Mouse (Mus musculus): ENCODE measurements around the gene Ncam2. TPM values are rescaled to one million over a fixed set of nuclear protein-coding genes. Genes with fewer than 3 reads are reported as not detected.

Gene Ncam2
- polyA plus RNA-seq, 1 experiment from 2014 or later = 26.9 TPM

- no peaks in the 10 kb centered on the region for H3K27me3 ChIP-seq (ENCODE audit: control insufficient read depth, insufficient read depth, low read depth, low read length)
- WGBS = 93% methylated on average over 8 of the region's 8 CpGs
- no peaks in the 10 kb centered on the region for H3K9me3 ChIP-seq (replicated peaks; ENCODE audit: control insufficient read depth, low read length, poor library complexity, severe bottlenecking)
- H3K4me1 ChIP-seq (ENCODE audit: control insufficient read depth, insufficient read depth, low read length) = no peaks in the 10 kb centered on the region
- no peak overlapping the region for H3K4me3 ChIP-seq (ENCODE audit: low read depth, low read length)
- ATAC-seq = no peak
- H3K27ac ChIP-seq (ENCODE audit: low read length) = no peak overlapping the region
- no peaks in the 10 kb centered on the region for H3K36me3 ChIP-seq (ENCODE audit: control insufficient read depth, insufficient read depth, low read length)
- no peak overlapping the region for H3K4me2 ChIP-seq (ENCODE audit: low read length)
- no peak overlapping the region for H3K9ac ChIP-seq (ENCODE audit: low read depth, low read length)
Observed at GRCm38 (mm10) chr16:81374234-81374633, 173.7 kb downstream of the Ncam2 start.

DNA sequence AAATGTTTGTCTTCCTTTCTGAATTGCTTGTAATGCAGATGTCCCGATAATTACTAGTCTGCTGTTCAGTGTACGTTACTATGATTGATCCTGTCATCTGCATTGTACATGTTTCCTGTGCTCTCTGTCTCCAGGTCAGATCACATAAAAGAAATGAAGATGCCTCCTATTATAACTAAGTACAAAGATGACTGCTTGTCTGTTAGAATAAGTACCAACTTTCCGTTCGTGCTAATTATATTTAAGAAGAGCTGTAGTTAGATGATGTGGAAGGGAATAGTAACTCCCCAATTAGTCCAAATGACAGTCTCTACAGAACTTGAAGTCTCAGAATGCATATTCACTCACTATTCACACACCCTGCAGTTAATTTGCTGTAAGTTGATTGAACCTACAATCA lies 179.9 kb downstream of the Ncam2 start:
- Histone ChIP-seq H3K36me3 (ENCODE audit: control insufficient read depth, insufficient read depth, low read length) (no peaks in the 10 kb centered on the region), H3K9ac (ENCODE audit: low read depth, low read length) (no peak overlapping the region), H3K4me2 (ENCODE audit: low read length) (no peak overlapping the region), H3K4me3 (ENCODE audit: low read depth, low read length) (no peak overlapping the region), H3K4me1 (ENCODE audit: control insufficient read depth, insufficient read depth, low read length) (no peaks in the 10 kb centered on the region), H3K9me3 (replicated peaks; ENCODE audit: control insufficient read depth, low read length, poor library complexity, severe bottlenecking) (no peaks in the 10 kb centered on the region), H3K27ac (ENCODE audit: low read length) (no peak overlapping the region), H3K27me3 (ENCODE audit: control insufficient read depth, insufficient read depth, low read depth, low read length) (no peaks in the 10 kb centered on the region)
- 71% methylated on average over 4 of the region's 4 CpGs for WGBS
- no peak for ATAC-seq

- Histone ChIP-seq H3K27me3 (ENCODE audit: control insufficient read depth, insufficient read depth, low read depth, low read length) (no peaks in the 10 kb centered on the region), H3K4me2 (ENCODE audit: low read length) (no peak overlapping the region), H3K4me1 (ENCODE audit: control insufficient read depth, insufficient read depth, low read length) (no peaks in the 10 kb centered on the region), H3K27ac (ENCODE audit: low read length) (no peak overlapping the region), H3K9me3 (replicated peaks; ENCODE audit: control insufficient read depth, low read length, poor library complexity, severe bottlenecking) (no peaks in the 10 kb centered on the region), H3K4me3 (ENCODE audit: low read depth, low read length) (no peak overlapping the region), H3K36me3 (ENCODE audit: control insufficient read depth, insufficient read depth, low read length) (no peaks in the 10 kb centered on the region), H3K9ac (ENCODE audit: low read depth, low read length) (no peak overlapping the region)
- 81% methylated on average over 2 of the region's 2 CpGs for WGBS
- no peak for ATAC-seq
Observed at GRCm38 (mm10) chr16:81388646-81389045, 188.1 kb downstream of the Ncam2 start.

GRCm38 (mm10) chr16:81434559-81434958 lies 234.1 kb downstream of the Ncam2 start:
- H3K9ac ChIP-seq (ENCODE audit: low read depth, low read length) = no peak overlapping the region
- no peak overlapping the region for H3K4me3 ChIP-seq (ENCODE audit: low read depth, low read length)
- H3K4me1 ChIP-seq (ENCODE audit: control insufficient read depth, insufficient read depth, low read length) = no peaks in the 10 kb centered on the region
- H3K4me2 ChIP-seq (ENCODE audit: low read length) = no peak overlapping the region
- no peak for ATAC-seq
- no peaks in the 10 kb centered on the region for H3K9me3 ChIP-seq (replicated peaks; ENCODE audit: control insufficient read depth, low read length, poor library complexity, severe bottlenecking)
- H3K27ac ChIP-seq (ENCODE audit: low read length) = no peak overlapping the region
- H3K27me3 ChIP-seq (ENCODE audit: control insufficient read depth, insufficient read depth, low read depth, low read length) = no peaks in the 10 kb centered on the region
- WGBS = 90% methylated on average over 7 of the region's 7 CpGs
- H3K36me3 ChIP-seq (ENCODE audit: control insufficient read depth, insufficient read depth, low read length) = peaks cover 10% of the 10 kb centered on the region

- no peak overlapping the region for H3K4me2 ChIP-seq (ENCODE audit: low read length)
- peaks cover 10% of the 10 kb centered on the region for H3K36me3 ChIP-seq (ENCODE audit: control insufficient read depth, insufficient read depth, low read length)
- no peak overlapping the region for H3K27ac ChIP-seq (ENCODE audit: low read length)
- WGBS = 90% methylated on average over 5 of the region's 5 CpGs
- H3K4me1 ChIP-seq (ENCODE audit: control insufficient read depth, insufficient read depth, low read length) = no peaks in the 10 kb centered on the region
- no peaks in the 10 kb centered on the region for H3K27me3 ChIP-seq (ENCODE audit: control insufficient read depth, insufficient read depth, low read depth, low read length)
- H3K4me3 ChIP-seq (ENCODE audit: low read depth, low read length) = no peak overlapping the region
- no peaks in the 10 kb centered on the region for H3K9me3 ChIP-seq (replicated peaks; ENCODE audit: control insufficient read depth, low read length, poor library complexity, severe bottlenecking)
- no peak overlapping the region for H3K9ac ChIP-seq (ENCODE audit: low read depth, low read length)
- ATAC-seq = no peak
Observed at GRCm38 (mm10) chr16:81437091-81437867, 236.8 kb downstream of the Ncam2 start.

DNA sequence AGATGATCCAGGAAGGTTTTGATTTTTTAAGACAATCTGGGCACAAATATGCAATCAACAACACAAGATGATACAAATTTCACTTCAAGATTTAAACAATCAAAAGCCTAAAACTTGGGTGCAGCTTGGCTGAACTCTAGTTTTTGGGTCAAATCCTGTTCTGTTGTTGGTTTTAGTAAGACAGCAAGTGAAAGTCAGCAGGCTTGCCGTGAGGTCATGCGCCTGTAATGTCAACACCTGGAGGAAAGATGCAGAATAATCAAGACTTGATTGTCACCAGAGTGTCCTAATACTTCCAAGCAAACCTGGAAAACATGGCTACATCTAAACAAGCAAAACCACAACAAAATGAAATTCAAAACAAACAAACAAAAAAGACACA lies 237.4 kb downstream of the Ncam2 start:
- no peak overlapping the region for H3K4me2 ChIP-seq (ENCODE audit: low read length)
- no peaks in the 10 kb centered on the region for H3K9me3 ChIP-seq (replicated peaks; ENCODE audit: control insufficient read depth, low read length, poor library complexity, severe bottlenecking)
- no peaks in the 10 kb centered on the region for H3K4me1 ChIP-seq (ENCODE audit: control insufficient read depth, insufficient read depth, low read length)
- H3K4me3 ChIP-seq (ENCODE audit: low read depth, low read length) = no peak overlapping the region
- no peak for ATAC-seq
- H3K9ac ChIP-seq (ENCODE audit: low read depth, low read length) = no peak overlapping the region
- no peak overlapping the region for H3K27ac ChIP-seq (ENCODE audit: low read length)
- WGBS = 98% methylated on average over 2 of the region's 2 CpGs
- peaks cover 10% of the 10 kb centered on the region for H3K36me3 ChIP-seq (ENCODE audit: control insufficient read depth, insufficient read depth, low read length)
- no peaks in the 10 kb centered on the region for H3K27me3 ChIP-seq (ENCODE audit: control insufficient read depth, insufficient read depth, low read depth, low read length)

DNA sequence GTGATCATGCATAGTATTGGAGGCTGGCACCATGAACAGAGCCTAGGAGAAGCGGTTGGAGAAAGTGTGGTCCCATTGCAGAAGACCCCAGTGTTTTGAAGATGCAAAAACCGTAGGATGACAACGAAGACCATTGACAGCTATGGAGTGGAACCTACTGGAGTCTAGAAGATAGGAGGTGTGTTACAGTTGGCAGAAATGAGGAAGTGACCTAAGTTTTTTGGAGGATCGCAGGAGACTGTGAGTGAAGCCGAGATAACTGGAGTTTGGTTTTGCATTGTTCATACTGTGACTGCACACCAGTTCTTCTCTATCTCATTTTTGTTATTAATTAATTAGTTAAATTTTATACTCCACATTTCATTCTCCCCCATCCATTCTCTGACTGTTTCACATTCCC lies 250.4 kb downstream of the Ncam2 start:
- Histone ChIP-seq H3K9me3 (replicated peaks; ENCODE audit: control insufficient read depth, low read length, poor library complexity, severe bottlenecking) (no peaks in the 10 kb centered on the region), H3K27me3 (ENCODE audit: control insufficient read depth, insufficient read depth, low read depth, low read length) (no peaks in the 10 kb centered on the region), H3K27ac (ENCODE audit: low read length) (no peak overlapping the region), H3K4me2 (ENCODE audit: low read length) (no peak overlapping the region), H3K9ac (ENCODE audit: low read depth, low read length) (no peak overlapping the region), H3K4me1 (ENCODE audit: control insufficient read depth, insufficient read depth, low read length) (no peaks in the 10 kb centered on the region), H3K36me3 (ENCODE audit: control insufficient read depth, insufficient read depth, low read length) (no peaks in the 10 kb centered on the region), H3K4me3 (ENCODE audit: low read depth, low read length) (no peak overlapping the region)
- no peak for ATAC-seq
- 96% methylated on average over 5 of the region's 5 CpGs for WGBS

- WGBS = 60% methylated on average over 2 of the region's 2 CpGs
- no peaks in the 10 kb centered on the region for H3K36me3 ChIP-seq (ENCODE audit: control insufficient read depth, insufficient read depth, low read length)
- H3K9ac ChIP-seq (ENCODE audit: low read depth, low read length) = no peak overlapping the region
- H3K4me2 ChIP-seq (ENCODE audit: low read length) = no peak overlapping the region
- no peak; the same call in 1 of the 2 replicates for ATAC-seq
- no peak overlapping the region for H3K27ac ChIP-seq (ENCODE audit: low read length)
- H3K9me3 ChIP-seq (replicated peaks; ENCODE audit: control insufficient read depth, low read length, poor library complexity, severe bottlenecking) = no peaks in the 10 kb centered on the region
- H3K4me3 ChIP-seq (ENCODE audit: low read depth, low read length) = no peak overlapping the region
- H3K27me3 ChIP-seq (ENCODE audit: control insufficient read depth, insufficient read depth, low read depth, low read length) = no peaks in the 10 kb centered on the region
- no peaks in the 10 kb centered on the region for H3K4me1 ChIP-seq (ENCODE audit: control insufficient read depth, insufficient read depth, low read length)
Observed at GRCm38 (mm10) chr16:81452988-81453387, 252.5 kb downstream of the Ncam2 start.

DNA sequence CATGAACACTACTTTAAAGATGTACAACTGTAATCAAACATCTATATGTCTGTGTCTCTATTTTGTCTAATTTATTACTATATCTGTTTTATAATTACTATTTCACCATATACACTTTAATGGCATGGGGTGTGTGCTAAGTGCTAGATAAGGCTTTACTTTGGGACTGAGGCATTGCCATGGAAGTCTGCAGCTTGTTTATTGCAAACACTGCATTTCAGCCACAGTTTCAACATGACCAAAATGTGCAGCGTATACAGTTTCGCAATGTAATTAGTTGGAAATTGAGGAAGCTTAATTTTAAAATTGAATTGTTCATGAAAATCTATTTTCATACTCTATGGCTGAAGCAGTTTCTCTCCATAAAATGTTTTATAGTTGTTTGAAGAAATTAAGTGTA lies 254.0 kb downstream of the Ncam2 start:
- Histone ChIP-seq H3K27me3 (ENCODE audit: control insufficient read depth, insufficient read depth, low read depth, low read length) (no peaks in the 10 kb centered on the region), H3K27ac (ENCODE audit: low read length) (no peak overlapping the region), H3K4me2 (ENCODE audit: low read length) (no peak overlapping the region), H3K9ac (ENCODE audit: low read depth, low read length) (no peak overlapping the region), H3K4me1 (ENCODE audit: control insufficient read depth, insufficient read depth, low read length) (no peaks in the 10 kb centered on the region), H3K9me3 (replicated peaks; ENCODE audit: control insufficient read depth, low read length, poor library complexity, severe bottlenecking) (no peaks in the 10 kb centered on the region), H3K4me3 (ENCODE audit: low read depth, low read length) (no peak overlapping the region), H3K36me3 (ENCODE audit: control insufficient read depth, insufficient read depth, low read length) (no peaks in the 10 kb centered on the region)
- no peak for ATAC-seq
- WGBS = 96% methylated on average over 2 of the region's 2 CpGs
